Mouse (Mus musculus) intestine, postnatal 0 days (tissue): ENCODE data around the gene Ubap2l. TPM values are rescaled to one million over a fixed set of nuclear protein-coding genes. Genes with fewer than 3 reads are reported as not detected.

Experiments used
- ATAC-seq: fragments of 200-750 bp; cut with Nextera tagmentation; 2 replicates; pipeline ENCODE4 v1.8.0; 2017; ENCODE audit warnings: mild to moderate bottlenecking, moderate TSS enrichment, moderate library complexity
- H3K27ac ChIP-seq: fragments of 300-500 bp; sonication (generic); 2 replicates; pipeline ENCODE4 v1.5.1; 2014; ENCODE audit warnings: mild to moderate bottlenecking, low read depth, low read length, moderate library complexity
- H3K27me3 ChIP-seq: fragments of 300-500 bp; sonication (generic); replicated peaks from 2 replicates; pipeline ENCODE4 v1.6.1; 2014; ENCODE audit warnings: low read length, mixed read lengths; ENCODE audit not compliant: control insufficient read depth, insufficient read depth
- H3K36me3 ChIP-seq: fragments of 300-500 bp; sonication (generic); 2 replicates; pipeline ENCODE4 v1.6.1; 2014; ENCODE audit warnings: mild to moderate bottlenecking, moderate library complexity; ENCODE audit not compliant: control insufficient read depth, insufficient read depth
- H3K4me1 ChIP-seq: fragments of 300-500 bp; sonication (generic); replicated peaks from 2 replicates; pipeline ENCODE4 v1.6.1; 2014; ENCODE audit warnings: antibody characterized with exemption, low read length, mixed read lengths; ENCODE audit not compliant: control insufficient read depth, insufficient read depth
- H3K4me2 ChIP-seq: fragments of 300-500 bp; sonication (generic); replicated peaks from 2 replicates; pipeline ENCODE4 v1.6.1; 2014; ENCODE audit warnings: low read depth, mild to moderate bottlenecking, moderate library complexity
- H3K4me3 ChIP-seq: fragments of 300-500 bp; sonication (generic); 2 replicates; pipeline ENCODE4 v1.5.1; 2014; ENCODE audit warnings: low read depth, low read length
- H3K9ac ChIP-seq: fragments of 300-500 bp; sonication (generic); 2 replicates; pipeline ENCODE4 v1.6.1; 2014; ENCODE audit warnings: mild to moderate bottlenecking, low read depth, low read length
- H3K9me3 ChIP-seq: fragments of 300-500 bp; sonication (generic); 2 replicates; pipeline ENCODE4 v1.6.1; 2016; ENCODE audit warnings: mixed run types; ENCODE audit not compliant: control insufficient read depth
- CTCF ChIP-seq: sonication (generic); IDR thresholded peaks from 2 replicates; pipeline ENCODE4 v1.5.1; 2016; ENCODE audit warnings: low read depth, mild to moderate bottlenecking, control low read depth, antibody characterized with exemption, moderate library complexity
- WGBS: fragments of 180-500 bp; shearing (Covaris S2); extraction: QIAGEN DNeasy Blood & Tissue Kit; methylation state at CpG from one replicate; pipeline ENCODE4 v1.1.7; 2014; 5-methylcytosine and 5-hydroxymethylcytosine counted together
- polyA plus RNA-seq: library from polyadenylated mRNA; unstranded; fragments of >200 nt; fragmentation: Nextera tagmentation; extraction: Ambion mirVana; gene quantifications from 2 replicates; pipeline ENCODE4 v1.2.1, GENCODE M21; 2015

Gene Ubap2l
- polyA plus RNA-seq, 1 experiment from 2014 or later: 112 TPM

- WGBS: 93% methylated on average over 4 of the region's 4 CpGs
Measured at GRCm38 (mm10) chr3:90016626-90017025, 35.8 kb downstream of the Ubap2l start.

GRCm38 (mm10) chr3:90010291-90010690 is 42.1 kb downstream of the Ubap2l start:
- Histone ChIP-seq H3K9me3 (no peaks in the 10 kb centered on the region), H3K4me3 (no peak overlapping the region), H3K4me1 (no peaks in the 10 kb centered on the region), H3K27me3 (no peaks in the 10 kb centered on the region), H3K36me3 (peaks cover 85% of the 10 kb centered on the region), H3K27ac (no peak overlapping the region), H3K9ac (no peak overlapping the region), H3K4me2 (no peak overlapping the region)
- ATAC-seq: no peak
- TF ChIP-seq CTCF: no peak
- WGBS: 77% methylated on average over 2 of the region's 2 CpGs

More at GRCm38 (mm10) chr3:90016626-90017025, 35.8 kb downstream of the Ubap2l start:
- TF ChIP-seq CTCF: no peak
- no peak overlapping the region for H3K4me3 ChIP-seq
- H3K9me3 ChIP-seq: no peaks in the 10 kb centered on the region
- H3K4me2 ChIP-seq: no peak overlapping the region
- no peak overlapping the region for H3K27ac ChIP-seq
- no peak overlapping the region for H3K9ac ChIP-seq
- H3K4me1 ChIP-seq: no peaks in the 10 kb centered on the region
- no peaks in the 10 kb centered on the region for H3K27me3 ChIP-seq
- peaks cover 87% of the 10 kb centered on the region for H3K36me3 ChIP-seq
- ATAC-seq: no peak

GRCm38 (mm10) chr3:90004091-90004796 is 48.2 kb downstream of the Ubap2l start:
- H3K27ac ChIP-seq: no peak overlapping the region
- no peaks in the 10 kb centered on the region for H3K4me1 ChIP-seq
- ATAC-seq: no peak
- no peaks in the 10 kb centered on the region for H3K9me3 ChIP-seq
- TF ChIP-seq CTCF: no peak
- no peak overlapping the region for H3K4me2 ChIP-seq
- 24% methylated on average over 3 of the region's 3 CpGs for WGBS
- H3K4me3 ChIP-seq: no peak overlapping the region
- no peaks in the 10 kb centered on the region for H3K27me3 ChIP-seq
- H3K9ac ChIP-seq: no peak overlapping the region
- H3K36me3 ChIP-seq: peaks cover 52% of the 10 kb centered on the region

GRCm38 (mm10) chr3:89999830-90000229 is 52.6 kb downstream of the Ubap2l start:
- H3K27me3 ChIP-seq: no peaks in the 10 kb centered on the region
- TF ChIP-seq CTCF: no peak
- H3K9me3 ChIP-seq: no peaks in the 10 kb centered on the region
- H3K36me3 ChIP-seq: peaks cover 20% of the 10 kb centered on the region
- H3K4me3 ChIP-seq: no peak overlapping the region
- no peak for ATAC-seq
- H3K4me2 ChIP-seq: no peak overlapping the region
- no peak overlapping the region for H3K27ac ChIP-seq
- no peaks in the 10 kb centered on the region for H3K4me1 ChIP-seq
- no peak overlapping the region for H3K9ac ChIP-seq
- 75% methylated on average over 4 of the region's 4 CpGs for WGBS

GRCm38 (mm10) chr3:89999090-89999489 is 53.3 kb downstream of the Ubap2l start:
- H3K27ac ChIP-seq: peak overlapping the region; percentile 86
- H3K36me3 ChIP-seq: peaks cover 20% of the 10 kb centered on the region
- peak overlapping the region; percentile 59 for H3K9ac ChIP-seq
- H3K9me3 ChIP-seq: no peaks in the 10 kb centered on the region
- 22% methylated on average over 8 of the region's 8 CpGs for WGBS
- ATAC-seq: no peak; the same call in 1 of the 2 replicates
- no peak for TF ChIP-seq CTCF
- H3K4me3 ChIP-seq: peak overlapping the region; percentile 71
- no peaks in the 10 kb centered on the region for H3K27me3 ChIP-seq
- no peaks in the 10 kb centered on the region for H3K4me1 ChIP-seq
- H3K4me2 ChIP-seq: peak overlapping the region; percentile 71

- ATAC-seq: peak; percentile 93
- Histone ChIP-seq H3K4me2 (peak within 1 kb of the TSS; percentile 71), H3K9ac (peak within 1 kb of the TSS; percentile 59), H3K4me1 (no peaks in the 10 kb centered on the region), H3K4me3 (peak within 1 kb of the TSS; percentile 71), H3K9me3 (no peaks in the 10 kb centered on the region), H3K36me3 (peaks cover 20% of the 10 kb centered on the region), H3K27me3 (no peaks in the 10 kb centered on the region), H3K27ac (peak within 1 kb of the TSS; percentile 86)
- TF ChIP-seq CTCF: peak; percentile 16; the same call in 1 of the 2 replicates
- WGBS: under 1% methylated on average over 26 of the region's 26 CpGs
Measured at GRCm38 (mm10) chr3:89998612-89999054, 53.8 kb downstream of the Ubap2l start, which contains the start of gene Hax1. Gene Hax1 (minus strand): TSS chr3:89998780.
